Mouse (Mus musculus) neutrophil, adult 59 days (primary cell): ENCODE data around the gene B4galt3. TPM values are rescaled to one million over a fixed set of nuclear protein-coding genes. Genes with fewer than 3 reads are reported as not detected.

ENCODE experiments used
- total RNA-seq, 2 experiments: library from RNA; stranded (reverse); gene quantifications; 1 replicate in 1 of 2; 2 replicates in 1 of 2; pipeline ENCODE4 v1.2.4; 2023

The B4galt3 gene
- total RNA-seq = 100 to 1,000 TPM; 120 to 134 TPM

DNA sequence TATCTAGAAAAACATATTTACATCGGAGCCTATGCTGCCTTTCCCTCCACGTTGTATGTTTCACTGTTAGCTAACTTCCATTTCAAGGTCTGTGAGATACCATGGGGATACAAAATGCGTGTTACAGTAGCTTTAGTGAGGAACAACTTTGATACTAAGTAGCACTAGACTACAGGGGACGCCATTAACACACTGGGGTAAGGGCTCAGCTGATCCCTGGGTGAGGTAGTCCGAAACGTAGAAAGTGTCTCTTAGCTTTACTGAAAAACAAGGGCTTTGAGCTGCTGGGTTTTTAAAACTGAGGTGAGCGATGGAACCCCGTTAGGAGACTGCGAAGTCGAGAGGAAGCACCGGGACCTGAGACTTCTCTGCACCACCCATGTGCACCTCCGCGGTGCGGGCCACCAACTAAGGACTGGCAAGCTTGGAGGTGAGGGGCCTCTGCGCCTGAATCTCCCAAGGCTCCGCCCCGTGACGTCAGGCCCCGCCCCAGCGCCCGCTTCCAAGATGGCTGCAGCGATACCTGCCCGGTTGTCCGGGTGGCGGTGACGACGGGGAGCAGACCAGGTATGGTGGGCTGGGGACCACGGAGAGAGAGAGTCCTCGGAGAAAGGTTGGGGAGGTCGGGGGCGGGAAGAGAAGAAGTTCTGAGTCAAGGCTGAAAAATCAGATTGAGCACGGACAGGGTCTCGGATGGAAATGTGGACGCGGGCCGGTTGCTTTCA is at the start of gene B4galt3:
B4galt3 (plus strand) TSS at position 481 of the 725 bp plus-strand sequence.

DNA sequence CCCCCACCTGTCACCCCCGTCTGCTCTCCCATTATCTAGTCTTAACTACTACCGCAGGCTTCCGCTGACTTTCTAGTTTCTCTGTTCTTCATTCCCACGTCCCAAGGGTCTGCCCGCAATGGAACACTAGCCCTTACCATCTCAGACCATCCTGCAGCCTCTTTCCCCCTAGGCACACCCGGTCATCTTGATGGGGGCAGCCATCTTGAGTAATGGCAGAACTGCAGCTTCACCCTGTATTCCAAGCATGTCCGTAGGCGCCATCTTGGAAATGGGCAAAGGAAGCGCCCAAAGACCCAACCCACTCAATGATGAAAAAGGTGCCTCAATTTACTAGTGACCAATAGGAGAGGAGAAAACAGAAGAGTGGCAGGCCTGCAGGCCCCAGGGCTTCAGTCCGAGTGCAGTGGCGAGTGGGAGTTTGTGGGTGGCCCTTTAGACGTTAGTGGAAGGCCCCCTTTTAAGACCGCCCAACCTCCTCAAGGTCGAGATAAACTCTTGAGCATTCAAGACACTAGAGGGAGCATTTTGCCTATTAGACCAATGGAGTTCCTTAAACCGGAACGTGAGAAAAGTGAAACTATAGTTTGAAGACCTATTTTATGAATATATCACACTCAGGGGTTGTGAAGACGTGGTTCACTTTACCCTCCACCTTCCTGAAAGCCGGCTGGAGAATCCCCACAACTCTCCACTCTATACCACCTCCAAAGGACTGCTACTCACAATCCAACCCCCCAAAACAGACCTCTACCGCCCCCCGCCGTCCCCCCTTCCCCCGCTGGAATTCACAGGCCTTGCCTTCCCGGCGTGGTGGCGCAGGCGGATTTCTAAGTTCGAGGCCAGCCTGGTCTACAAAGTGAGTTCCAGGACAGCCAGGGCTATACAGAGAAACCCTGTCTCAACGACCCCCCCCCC is 47.6 kb upstream of the B4galt3 start, which contains the start of gene Tomm40l:
Tomm40l (minus strand) TSS at position 277 of the 918 bp plus-strand sequence.

DNA sequence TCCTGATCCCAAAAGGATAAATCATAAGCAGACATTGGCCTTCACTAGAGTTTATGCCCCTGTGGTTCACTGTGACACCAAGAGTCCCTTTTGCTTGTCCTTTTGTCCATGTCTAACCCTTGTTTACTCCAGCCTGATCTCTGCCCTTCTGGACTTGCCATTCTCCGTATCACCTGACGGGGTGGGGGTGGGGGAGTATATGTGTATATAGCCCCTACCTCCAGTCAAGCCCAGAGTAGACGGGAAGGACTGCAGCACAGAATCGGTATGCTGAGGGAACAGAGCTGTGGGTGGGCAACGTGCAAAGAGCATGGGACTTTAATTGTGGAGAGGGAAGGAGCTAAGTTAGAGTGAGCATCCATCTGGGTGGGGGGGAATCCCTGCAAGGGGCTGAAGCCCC is 45.3 kb upstream of the B4galt3 start, which contains the start of gene Apoa2:
Apoa2 (plus strand) TSS at position 198 of the 400 bp plus-strand sequence.

DNA sequence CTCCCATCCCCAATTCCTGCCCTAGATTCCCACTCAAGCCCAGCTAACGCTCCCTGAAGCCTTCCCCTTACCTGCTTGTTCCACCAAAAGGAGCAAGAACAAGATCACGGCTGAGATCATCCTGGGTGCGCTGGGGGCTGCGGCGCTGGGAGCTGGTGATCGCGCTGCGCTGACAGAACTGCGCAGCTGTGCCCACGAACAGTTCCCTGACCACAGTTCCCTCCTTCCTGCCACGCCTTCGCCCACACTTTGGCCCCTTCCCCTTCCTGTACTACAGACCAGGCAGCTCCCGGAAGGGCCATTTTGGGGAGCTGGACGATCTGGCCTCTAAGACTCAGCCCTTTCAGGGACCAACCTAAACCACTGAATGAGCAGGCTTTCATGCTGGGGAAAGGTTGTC is 36.0 kb upstream of the B4galt3 start, which contains the start of gene Fcer1g:
Fcer1g (minus strand) TSS at position 240 of the 400 bp plus-strand sequence.

DNA sequence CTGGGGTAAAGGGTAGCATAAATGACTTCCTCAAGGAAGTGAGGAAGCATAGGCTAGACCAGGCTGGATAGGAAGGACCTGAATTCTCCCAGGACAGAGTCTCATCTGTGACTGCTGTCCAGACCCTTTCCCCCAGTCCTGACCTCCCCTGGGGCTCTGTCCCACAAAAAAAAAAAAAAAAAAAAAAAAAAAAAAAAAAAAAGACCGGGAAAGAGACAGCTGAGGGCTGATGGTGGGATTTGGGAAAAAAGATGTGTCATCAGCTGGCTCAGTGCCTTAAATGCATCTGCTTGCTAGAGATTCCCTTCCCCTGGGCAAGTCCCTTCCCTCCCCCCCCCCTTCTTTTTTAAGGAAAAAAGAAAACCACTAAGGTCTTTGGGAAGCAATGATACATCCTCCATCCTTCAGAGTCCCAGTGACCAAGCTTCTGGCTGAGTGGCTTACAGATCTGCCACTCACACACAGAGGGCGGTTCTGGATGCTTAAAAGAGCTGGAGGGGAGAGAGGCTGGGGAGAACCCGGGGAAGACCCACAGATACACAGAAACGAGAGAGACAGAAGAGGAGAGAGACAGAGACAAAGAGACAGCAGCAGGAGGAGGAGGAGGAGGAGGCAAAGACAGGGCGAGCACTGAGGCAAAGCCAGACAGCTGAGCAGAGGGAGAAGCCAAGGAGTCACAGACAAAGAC is 20.1 kb upstream of the B4galt3 start, which contains the start of gene Adamts4:
Adamts4 (plus strand) TSS at position 509 of the 688 bp plus-strand sequence.

DNA sequence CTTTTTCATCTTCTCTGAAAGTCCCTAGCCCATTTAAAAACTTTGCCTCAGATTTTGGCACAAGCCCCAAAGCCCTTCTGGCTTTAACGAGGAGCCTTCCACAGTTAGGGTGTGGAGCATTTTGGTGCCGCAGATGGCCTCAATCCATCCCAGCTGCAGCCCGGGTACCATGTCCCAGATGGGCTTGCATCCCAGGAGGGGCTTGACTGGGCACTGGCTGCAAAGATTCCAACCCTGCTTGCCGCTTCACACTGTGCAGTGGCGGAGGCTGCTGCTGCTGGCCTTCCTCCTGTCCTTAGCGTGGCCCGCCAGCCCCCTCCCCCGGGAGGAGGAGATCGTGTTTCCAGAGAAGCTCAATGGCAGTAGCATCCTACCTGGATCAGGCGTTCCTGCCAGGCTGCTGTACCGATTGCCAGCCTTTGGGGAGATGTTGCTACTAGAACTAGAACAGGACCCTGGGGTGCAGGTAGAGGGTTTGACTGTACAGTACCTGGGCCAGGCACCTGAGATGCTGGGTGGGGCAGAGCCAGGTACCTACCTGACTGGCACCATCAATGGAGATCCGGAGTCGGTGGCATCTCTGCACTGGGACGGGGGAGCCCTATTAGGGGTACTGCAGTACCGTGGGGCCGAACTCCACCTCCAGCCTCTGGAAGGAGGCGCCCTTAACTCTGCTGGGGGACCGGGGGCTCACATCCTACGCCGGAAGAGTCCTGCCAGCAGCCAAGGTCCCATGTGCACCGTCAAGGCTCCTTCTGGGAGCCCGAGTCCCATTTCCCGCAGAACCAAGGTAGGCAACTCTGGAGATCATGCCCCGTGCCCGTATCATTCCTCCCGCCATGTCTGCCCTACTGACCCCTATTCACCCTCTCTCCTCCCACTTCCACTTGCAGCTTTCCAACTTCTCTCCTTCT is 19.2 kb upstream of the B4galt3 start, which contains the start of gene Ndufs2:
Ndufs2 (minus strand) TSS at position 709 of the 914 bp plus-strand sequence.

DNA sequence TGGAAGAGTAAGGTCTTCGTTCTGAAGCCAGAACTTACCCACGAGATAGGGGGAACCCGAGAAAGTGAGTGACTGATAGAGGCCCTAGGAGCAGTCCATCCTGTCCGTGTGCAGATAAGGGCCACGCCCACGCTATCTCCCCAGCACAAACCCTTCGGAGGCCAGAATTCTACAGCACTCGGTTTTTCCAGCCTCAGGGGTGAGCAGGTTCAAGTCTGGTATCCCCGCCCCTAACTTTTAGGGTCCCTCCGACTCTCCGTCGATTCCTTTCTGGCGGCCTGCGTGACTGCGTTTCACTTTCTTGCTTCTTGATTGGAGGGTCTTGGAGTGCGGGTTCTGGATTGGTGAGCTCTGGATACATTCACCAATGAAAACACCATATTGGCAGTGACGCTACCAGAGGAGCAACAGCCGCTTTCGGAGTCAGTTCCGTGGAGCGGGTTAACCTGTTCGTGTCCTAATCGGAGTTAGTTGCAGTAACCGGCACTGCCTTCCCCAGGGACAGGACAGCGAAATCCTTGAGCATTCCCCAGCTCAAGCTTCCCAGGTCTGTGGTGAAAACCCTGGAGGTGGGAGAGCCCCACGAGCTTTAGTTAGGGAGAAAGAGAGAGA is 10.9 kb downstream of the B4galt3 start, which contains the start of gene Ppox:
Ppox (minus strand) TSS at position 271 of the 612 bp plus-strand sequence.

DNA sequence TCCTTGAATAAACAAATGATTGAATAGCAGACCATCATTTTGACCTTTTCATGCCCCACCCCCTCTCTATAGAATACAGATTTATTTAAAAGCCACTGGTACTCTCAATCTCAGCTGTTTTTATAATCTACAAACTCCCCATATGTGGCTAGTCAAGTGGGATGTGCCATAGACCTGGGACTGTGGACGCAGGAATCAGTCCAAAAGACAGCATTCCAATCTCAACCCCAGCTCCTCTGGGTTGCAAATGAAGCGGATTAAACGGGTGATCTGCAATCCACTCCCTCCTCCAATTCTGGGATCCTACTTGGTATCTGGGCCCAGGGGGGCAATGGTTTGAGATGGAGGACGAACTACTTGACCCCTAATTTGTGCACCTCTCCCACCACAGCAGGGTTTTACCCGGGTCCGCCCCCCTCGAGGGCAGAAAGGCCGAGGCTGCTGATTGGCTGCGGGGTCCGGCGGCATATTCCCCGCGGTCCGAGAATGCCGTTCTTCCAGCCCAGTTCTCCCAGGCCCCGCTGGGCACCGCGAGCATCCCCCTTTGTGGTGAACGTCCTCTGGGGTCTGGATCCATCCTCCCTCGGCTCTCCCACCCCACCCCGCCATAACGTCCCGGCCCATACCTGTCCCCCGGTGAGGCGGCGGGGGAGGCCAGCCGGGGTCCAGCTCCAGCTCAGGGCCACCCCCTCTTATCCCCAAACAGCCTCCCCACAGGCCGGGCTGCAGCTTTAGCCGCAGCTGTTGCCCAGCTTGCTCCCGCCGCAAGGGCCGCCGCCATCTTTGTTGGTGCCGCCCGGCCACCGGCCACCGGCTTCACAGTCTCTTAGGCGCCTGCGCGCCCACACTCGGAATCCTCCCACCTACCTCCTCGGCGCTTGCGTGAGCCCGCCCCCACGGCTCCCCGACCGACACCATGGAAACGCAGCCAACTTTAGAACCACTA is 17.3 kb downstream of the B4galt3 start, which contains the start of gene Usp21:
Usp21 (minus strand) TSS at position 856 of the 946 bp plus-strand sequence.

DNA sequence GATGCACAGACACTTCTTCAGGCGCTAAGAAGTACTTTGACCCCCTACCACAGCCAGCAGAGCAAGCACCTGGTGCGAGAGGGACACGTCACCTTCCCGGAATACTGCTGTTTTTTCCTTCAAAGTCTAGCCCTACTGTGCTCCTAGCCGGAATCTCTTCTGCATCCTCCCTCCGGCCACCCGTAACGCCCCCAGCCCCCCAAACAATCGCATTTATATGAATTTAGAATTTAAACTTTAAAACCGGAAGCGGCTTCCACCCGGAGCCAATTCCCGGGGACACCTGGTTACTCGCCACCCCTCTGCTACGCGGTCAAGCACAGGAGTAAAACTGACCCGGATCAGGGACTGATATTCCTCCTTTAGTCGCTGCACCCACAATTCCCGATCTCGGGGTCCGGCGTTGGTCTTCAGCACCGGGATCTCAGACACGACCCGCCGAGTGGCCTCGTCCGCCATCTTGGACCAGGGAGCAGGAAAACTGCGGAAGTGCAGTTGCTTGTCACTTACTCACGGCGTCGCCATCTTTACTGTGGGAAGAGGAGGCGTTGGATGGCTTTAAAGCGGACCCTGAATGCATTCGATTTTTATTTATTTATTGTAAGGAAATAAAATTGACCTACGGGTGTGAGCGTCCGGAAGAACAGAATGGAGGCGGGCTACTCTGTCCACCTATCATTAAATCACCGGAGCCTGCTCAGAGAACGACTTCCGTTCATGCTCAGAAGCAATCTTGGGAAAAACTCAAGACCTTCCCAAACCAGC is 24.4 kb downstream of the B4galt3 start, which contains the start of gene Ufc1:
Ufc1 (minus strand) TSS at position 727 of the 765 bp plus-strand sequence.

Other genes with a start within 250 kb of the B4galt3 start
- 100 to 1,000 TPM; 411 to 427 TPM for gene Fcgr3, start 205.4 kb upstream of the B4galt3 start, total RNA-seq
- under 1 TPM; 0.67 to 0.73 TPM for gene Cfap126, start 156.4 kb upstream of the B4galt3 start, total RNA-seq
- 100 to 1,000 TPM in 1 of 2 experiments, 10 to 100 TPM in 1; 76.6 to 106 TPM for gene Sdhc, start 119.7 kb upstream of the B4galt3 start, total RNA-seq
- not detected for gene Mpz, start 119.6 kb upstream of the B4galt3 start, total RNA-seq
- gene Pcp4l1, start 74.1 kb upstream of the B4galt3 start, total RNA-seq = 1 to 10 TPM in 1 of 2 experiments, under 1 TPM in 1; 0.29 to 1.4 TPM
- gene Nr1i3, start 56.4 kb upstream of the B4galt3 start, total RNA-seq = not detected
- 10 to 100 TPM; 11.9 to 16.4 TPM for gene Tomm40l, start 47.8 kb upstream of the B4galt3 start, total RNA-seq
- under 1 TPM in 1 of 2 experiments, not detected in 1; 0.89 TPM for gene Apoa2, start 45.3 kb upstream of the B4galt3 start, total RNA-seq
- 1,000 to 10,000 TPM; 1,085 to 1,124 TPM for gene Fcer1g, start 36.0 kb upstream of the B4galt3 start, total RNA-seq
- not detected for gene Adamts4, start 19.9 kb upstream of the B4galt3 start, total RNA-seq
- 10 to 100 TPM; 84.6 to 99.7 TPM for gene Ndufs2, start 18.9 kb upstream of the B4galt3 start, total RNA-seq
- 10 to 100 TPM; 69.2 to 78.0 TPM for gene Ppox, start 10.9 kb downstream of the B4galt3 start, total RNA-seq
- 10 to 100 TPM; 29.5 to 31.1 TPM for gene Usp21, start 17.7 kb downstream of the B4galt3 start, total RNA-seq
- 10 to 100 TPM; 47.2 to 51.2 TPM for gene Ufc1, start 24.7 kb downstream of the B4galt3 start, total RNA-seq
- 10 to 100 TPM; 23.5 to 25.8 TPM for gene Dedd, start 58.8 kb downstream of the B4galt3 start, total RNA-seq
- gene Nit1, start 75.3 kb downstream of the B4galt3 start, total RNA-seq = 10 to 100 TPM; 18.9 to 24.2 TPM
- 10 to 100 TPM; 27.1 to 34.4 TPM for gene Pfdn2, start 75.3 kb downstream of the B4galt3 start, total RNA-seq
- gene Klhdc9, start 90.5 kb downstream of the B4galt3 start, total RNA-seq = under 1 TPM; 0.22 to 0.40 TPM
- gene Nectin4, start 99.8 kb downstream of the B4galt3 start, total RNA-seq = 1 to 10 TPM; 2.0 to 2.2 TPM
- gene Arhgap30, start 118.6 kb downstream of the B4galt3 start, total RNA-seq = 100 to 1,000 TPM; 245 to 251 TPM
- 100 to 1,000 TPM in 1 of 2 experiments, 10 to 100 TPM in 1; 85.6 to 108 TPM for gene Usf1, start 141.0 kb downstream of the B4galt3 start, total RNA-seq
- gene Tstd1, start 148.5 kb downstream of the B4galt3 start, total RNA-seq = 1 to 10 TPM; 4.4 TPM
- under 1 TPM; 0.20 to 0.31 TPM for gene F11r, start 167.2 kb downstream of the B4galt3 start, total RNA-seq
- 1 to 10 TPM; 6.6 to 7.3 TPM for gene Alyref2, start 233.2 kb downstream of the B4galt3 start, total RNA-seq